Mouse (Mus musculus) kidney, postnatal 14 days (tissue): ENCODE measurements at regions not wholly inside any gene's neighbourhood (a gene's known extent, or its start where the extent isn't known, plus 50 kb on each side); places are given as distances from the start of the nearest gene placed in this dataset.
A peak's percentile ranks its signal among the peaks of the same experiment; 100 is the strongest.

ENCODE experiments used
- DNase-seq: peaks from one replicate; pipeline ENCODE4 v3.0.0; 2022; ENCODE audit warnings: mixed read lengths

DNA sequence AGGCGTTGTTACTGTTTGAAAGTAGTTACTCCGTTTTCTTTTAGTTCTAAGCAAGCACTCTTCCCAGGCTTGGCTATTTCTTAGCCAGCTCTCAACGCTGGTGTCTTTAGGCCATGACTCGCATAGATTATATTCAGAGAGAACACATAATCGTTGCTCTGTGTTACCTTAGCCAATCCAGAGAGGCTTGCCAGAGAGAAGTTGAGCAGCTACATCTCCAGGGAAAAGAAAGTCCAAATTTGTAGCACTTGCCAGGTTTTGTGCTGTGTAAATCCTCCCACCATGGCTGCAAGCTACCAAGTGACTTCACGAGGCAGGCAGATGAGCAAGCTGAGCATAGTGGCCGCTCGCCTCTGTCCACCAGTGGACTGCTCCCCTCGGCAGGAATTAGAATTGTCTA, 163.3 kb upstream of the Fn1 start:
- no peak for DNase-seq

GRCm38 (mm10) chr1:71814141-71814540, 161.1 kb upstream of the Fn1 start:
- no peak for DNase-seq

- no peak for DNase-seq
These were observed 159.2 kb upstream of the Fn1 start for GRCm38 (mm10) chr1:71812171-71812695.

DNA sequence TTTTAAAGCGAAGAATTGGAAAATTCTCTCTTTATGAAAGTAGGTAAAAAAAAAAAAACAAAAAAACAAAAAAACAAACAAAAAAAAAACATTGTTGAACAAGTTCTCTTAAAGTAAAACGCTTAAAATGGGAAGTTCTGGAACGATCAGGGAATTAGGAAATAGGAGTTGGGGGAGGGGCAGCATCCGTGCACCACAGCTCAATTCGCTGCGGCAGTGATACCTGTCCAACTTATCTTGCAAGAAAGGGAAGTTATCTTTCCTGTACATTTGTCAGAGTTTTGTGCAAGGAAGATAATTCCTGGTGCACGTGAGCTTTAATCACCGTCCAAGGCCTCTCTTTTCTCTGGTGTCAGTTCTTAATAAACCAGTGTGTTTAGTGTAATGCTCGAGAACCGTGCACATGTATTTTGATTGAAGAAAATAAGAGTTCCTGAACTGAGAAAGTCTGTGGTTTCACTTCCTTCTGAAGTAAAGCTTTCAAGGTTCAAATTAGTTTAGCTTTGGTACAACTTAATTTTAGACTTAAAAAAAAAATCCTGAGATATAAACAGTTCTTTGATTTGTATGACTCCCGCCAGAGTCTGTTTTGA, 158.3 kb upstream of the Fn1 start:
- DNase-seq = no peak

GRCm38 (mm10) chr1:71808005-71808404, 155.0 kb upstream of the Fn1 start:
- DNase-seq = no peak

- DNase-seq = no peak
These were observed 154.6 kb upstream of the Fn1 start for GRCm38 (mm10) chr1:71807586-71807985.

DNA sequence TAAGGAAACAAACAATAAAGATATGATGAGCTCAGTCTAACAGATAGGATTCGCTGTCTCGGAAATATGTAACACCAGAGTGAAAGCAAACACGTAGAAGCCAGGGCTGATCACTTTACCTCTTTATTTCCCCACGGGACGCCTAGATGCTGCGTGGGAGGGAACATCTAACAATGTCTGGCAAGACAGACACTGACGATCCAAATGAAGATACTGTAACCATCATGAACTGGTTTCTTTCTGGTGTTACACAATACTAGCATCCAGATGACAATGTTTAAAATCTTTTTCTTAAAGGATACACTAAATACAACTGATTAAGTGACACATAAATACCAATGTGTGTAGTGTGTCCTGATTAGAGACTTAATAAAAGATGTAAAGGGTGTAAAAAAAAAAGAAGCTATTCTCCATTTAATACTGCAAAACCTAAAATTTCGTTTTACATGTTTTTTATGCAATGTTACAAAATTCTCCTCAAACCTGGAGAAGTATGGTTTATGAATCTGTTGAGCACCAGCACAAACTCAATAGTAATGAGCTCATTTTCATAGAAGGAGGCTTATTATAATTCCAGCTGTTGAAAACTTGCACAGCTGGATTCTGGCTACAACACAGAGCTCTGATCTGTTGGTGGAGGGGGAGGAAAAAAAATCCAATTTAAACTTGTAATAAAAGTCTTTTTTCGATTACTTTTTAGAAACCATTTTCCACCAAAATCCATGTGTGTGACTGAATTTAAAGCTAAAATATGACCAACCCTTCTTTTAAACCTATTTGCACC, 148.5 kb upstream of the Fn1 start:
- DNase-seq = no peak

DNA sequence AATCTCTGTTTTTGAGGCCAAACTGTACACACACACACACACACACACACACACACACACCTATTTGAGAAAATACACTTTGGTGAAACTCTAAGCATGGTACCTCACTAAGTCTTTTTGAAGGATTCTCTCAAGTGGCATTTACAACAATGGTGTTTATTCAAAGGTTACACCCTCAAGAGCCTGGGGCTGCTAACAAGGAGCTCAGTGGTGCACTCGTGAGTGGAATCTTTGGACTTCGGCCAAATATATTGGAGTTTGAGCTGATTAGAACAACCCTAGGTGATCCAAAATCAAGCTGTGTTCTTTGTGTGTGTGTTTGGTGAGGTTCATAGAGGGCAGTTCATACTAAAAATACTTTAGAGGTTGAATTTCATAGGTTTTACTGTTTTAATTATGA, 147.6 kb upstream of the Fn1 start:
- no peak for DNase-seq

DNA sequence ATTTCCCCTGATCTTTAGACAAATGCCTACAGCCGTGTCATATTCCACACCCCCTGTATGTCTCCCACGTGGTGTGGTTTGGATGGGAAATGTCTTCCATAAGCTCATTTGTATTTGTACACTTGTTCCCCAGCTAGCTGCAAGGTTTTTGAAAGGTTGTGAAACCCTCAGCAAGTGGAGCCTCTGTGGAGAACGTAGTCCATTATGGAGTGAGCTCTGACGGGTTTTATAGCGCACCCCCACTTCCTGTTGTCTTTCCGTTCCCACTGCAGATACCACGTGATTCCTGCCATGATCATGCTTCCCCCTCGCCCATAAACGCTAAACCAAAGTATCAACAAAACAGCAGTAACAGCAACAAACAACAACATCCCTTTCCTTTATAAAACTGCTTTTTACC, 145.6 kb upstream of the Fn1 start:
- no peak for DNase-seq

- DNase-seq = no peak
These were observed 135.4 kb upstream of the Fn1 start for GRCm38 (mm10) chr1:71788408-71788807.

- no peak for DNase-seq
These were observed 131.9 kb upstream of the Fn1 start for GRCm38 (mm10) chr1:71784880-71785279.

DNA sequence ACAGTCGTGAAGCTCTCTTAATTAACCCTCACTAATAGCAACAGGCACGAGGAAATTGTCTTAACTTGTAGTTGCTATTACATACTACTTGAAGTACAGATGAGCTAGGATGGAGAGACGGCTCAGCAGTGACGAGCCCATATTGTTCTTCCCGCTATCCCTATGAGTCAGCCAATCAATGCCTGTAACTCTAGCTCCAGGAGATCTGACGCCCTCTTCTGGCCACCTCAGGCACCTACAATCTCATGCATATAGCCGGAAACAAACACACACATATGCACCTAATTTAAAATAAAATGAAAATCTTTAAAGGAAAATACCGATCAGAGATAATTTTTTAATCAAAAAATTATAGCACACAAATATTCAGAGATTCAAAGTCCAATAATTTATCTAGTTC, 125.3 kb upstream of the Fn1 start:
- DNase-seq = no peak

GRCm38 (mm10) chr1:71775865-71776501, 123.0 kb upstream of the Fn1 start:
- DNase-seq = no peak

DNA sequence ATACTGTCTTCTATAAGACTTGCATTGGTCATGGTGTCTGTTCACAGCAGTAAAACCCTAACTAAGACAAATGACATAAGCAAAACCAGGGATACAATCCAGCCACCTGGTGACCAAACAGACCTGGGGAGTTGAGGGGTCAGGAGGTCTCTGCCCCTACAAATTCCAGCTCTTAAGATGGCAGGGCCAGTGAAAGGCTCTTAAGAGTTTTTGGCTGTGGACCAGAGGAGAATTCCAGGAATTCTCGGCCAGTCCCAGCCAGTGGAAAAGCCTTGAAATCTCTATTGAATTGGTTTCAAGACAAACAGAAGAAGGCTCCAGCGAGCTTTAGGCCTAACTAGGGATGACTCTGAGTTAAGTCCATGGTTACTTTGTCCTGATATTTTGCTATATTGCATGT, 119.5 kb upstream of the Fn1 start:
- DNase-seq = no peak

- DNase-seq = no peak
These were observed 118.8 kb upstream of the Fn1 start for GRCm38 (mm10) chr1:71771798-71772197.

- DNase-seq = no peak
These were observed 116.6 kb upstream of the Fn1 start for GRCm38 (mm10) chr1:71769595-71769994.

- DNase-seq = peak; percentile 8
These were observed 114.7 kb upstream of the Fn1 start for GRCm38 (mm10) chr1:71767705-71768104.

- DNase-seq = peak; percentile 34
These were observed 114.1 kb upstream of the Fn1 start for GRCm38 (mm10) chr1:71767076-71767475.

- DNase-seq = no peak
These were observed 112.0 kb upstream of the Fn1 start for GRCm38 (mm10) chr1:71764951-71765350.

DNA sequence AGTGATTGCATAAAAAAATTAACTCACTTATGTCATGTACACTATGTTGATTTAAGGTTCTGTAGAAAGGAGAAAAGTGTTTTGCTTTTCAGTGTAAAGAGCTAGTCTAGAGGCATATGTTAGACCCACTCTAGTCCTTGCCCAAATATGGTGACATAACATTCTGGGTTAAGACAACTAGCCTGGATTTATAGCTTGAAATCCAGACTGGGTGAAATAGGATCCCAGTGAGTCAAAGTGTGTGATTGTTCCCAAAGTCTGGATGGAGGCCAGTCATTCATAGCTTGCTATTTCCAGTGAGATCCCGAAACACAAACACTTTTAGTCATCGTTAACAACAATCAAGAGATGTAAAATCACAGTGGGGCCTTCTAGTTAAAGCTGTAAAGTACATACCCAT, 110.5 kb upstream of the Fn1 start:
- peak; percentile 16 for DNase-seq

- no peak for DNase-seq
These were observed 107.3 kb upstream of the Fn1 start for GRCm38 (mm10) chr1:71760342-71760741.

- no peak for DNase-seq
These were observed 104.2 kb upstream of the Fn1 start for GRCm38 (mm10) chr1:71757236-71757635.

DNA sequence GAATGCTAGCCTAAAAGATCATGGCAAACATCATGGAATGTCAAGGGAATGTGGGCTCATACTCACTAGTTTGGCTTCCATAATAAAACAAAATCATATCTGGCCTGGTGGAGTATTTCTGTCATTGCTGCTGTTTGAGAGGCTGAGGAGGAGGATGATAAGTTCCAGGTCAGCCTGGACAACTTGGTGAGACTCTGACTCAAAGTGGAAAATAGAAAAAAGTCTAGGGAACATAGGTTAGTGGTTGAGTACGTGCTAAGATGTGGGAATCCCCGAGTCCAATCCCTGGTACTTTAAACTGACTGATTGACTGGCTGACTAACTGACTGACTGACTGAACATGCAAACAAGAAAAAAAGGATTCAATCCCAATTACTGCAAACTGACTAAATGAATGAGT, 103.2 kb upstream of the Fn1 start:
- DNase-seq = no peak

DNA sequence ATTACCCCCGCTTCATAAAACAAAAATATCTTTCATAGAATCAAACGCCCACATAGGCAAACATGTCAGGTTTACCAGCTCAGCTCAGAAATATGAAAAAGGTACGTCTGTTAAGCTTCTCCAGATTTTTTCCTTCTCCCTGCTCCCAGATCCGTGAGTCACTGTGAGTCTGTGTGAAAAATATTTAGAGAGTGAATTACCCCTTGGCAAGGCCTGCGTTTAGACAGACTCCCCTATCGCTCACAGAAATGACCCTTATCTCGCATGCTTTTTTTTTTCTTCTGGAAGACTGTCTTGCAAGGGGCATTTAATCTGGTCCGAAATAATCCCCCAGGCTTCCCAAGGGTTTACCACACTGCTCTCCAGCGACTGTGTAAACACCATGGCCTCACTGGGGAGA, 102.4 kb upstream of the Fn1 start:
- DNase-seq = no peak
